Mouse (Mus musculus): Measurements from ENCODE around the gene Bak1.

DNA sequence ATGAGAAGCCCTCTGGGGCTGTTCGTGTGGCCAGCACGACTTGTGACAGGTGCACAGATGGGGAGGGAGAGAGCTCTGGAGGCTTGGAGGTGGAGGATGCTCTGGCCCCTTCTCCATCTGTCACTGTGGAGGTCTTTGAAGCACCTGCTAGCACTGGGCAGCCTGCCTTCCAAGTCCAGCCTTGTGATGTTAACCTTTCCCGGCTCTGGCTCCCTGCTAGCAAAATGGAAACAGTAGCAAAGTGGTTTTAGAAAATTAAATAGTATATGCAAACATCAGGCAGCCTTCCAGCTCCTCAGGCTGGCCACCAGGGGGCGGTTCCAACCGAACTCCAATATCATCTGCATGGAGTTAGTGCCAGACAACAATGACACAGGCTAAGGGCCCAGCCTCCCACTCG is 42.8 kb upstream of the Bak1 start:
- no peak for TF ChIP-seq ELF1 (IDR thresholded peaks at IDR 0.05; ENCODE audit: low read depth, low read length)
- no peak for TF ChIP-seq ZNF384 (IDR thresholded peaks at IDR 0.05; ENCODE audit: low read depth, low read length)
- peak; percentile 74 to 84 (median 76) for TF ChIP-seq CTCF (IDR thresholded peaks at IDR 0.05 in 2 of 3, conservative IDR thresholded peaks at IDR 0.05 in 1 of 3; ENCODE audit: control insufficient read depth in 1 of 3, insufficient read depth in 1 of 3, low read depth in 2 of 3, low read length in 3 of 3, poor library complexity in 1 of 3, severe bottlenecking in 1 of 3)
- no peak for TF ChIP-seq POLR2A (IDR thresholded peaks at IDR 0.05; ENCODE audit: control insufficient read depth in 1 of 2, insufficient read depth in 1 of 2, low read depth in 1 of 2, low read length in 2 of 2, poor library complexity in 1 of 2)
- no peak for TF ChIP-seq NELFE (IDR thresholded peaks at IDR 0.05; ENCODE audit: low read depth, low read length)
- no peak for TF ChIP-seq POLR2AphosphoS5 (IDR thresholded peaks at IDR 0.05; ENCODE audit: borderline replicate concordance, low read depth, low read length)
- no peak for TF ChIP-seq TAL1 (IDR thresholded peaks at IDR 0.05; ENCODE audit: low read length)

All from MEL (cell line).